Mouse (Mus musculus) cerebellum, postnatal 4 days (tissue): Measurements from ENCODE around the gene Med7.
A peak's percentile ranks its signal among the peaks of the same experiment; 100 is the strongest.

Experiments used
- DNase-seq, 2 experiments: peaks; one replicate each; pipeline ENCODE4 v3.0.0; 2022; ENCODE audit warnings: low spot score in 2 of 2, mixed read lengths in 1 of 2

Med7 gene

GRCm38 (mm10) chr11:46436760-46437458 is at the start of gene Med7:
Gene Med7 (plus strand): TSS chr11:46436925.
- DNase-seq, result peak; percentile 76 to 87

- no peak for DNase-seq
Measured at GRCm38 (mm10) chr11:46387061-46387460, 49.7 kb upstream of the Med7 start.

- no peak for DNase-seq
Measured at GRCm38 (mm10) chr11:46388438-46388837, 48.3 kb upstream of the Med7 start.

GRCm38 (mm10) chr11:46389336-46390117 is 47.2 kb upstream of the Med7 start, which contains the start of gene Itk:
Gene Itk (minus strand): TSS chr11:46389515.
- DNase-seq, result no peak

- DNase-seq, result no peak
Measured at GRCm38 (mm10) chr11:46390621-46391020, 46.1 kb upstream of the Med7 start.

- no peak for DNase-seq
Measured at GRCm38 (mm10) chr11:46392890-46393289, 43.8 kb upstream of the Med7 start.

GRCm38 (mm10) chr11:46393413-46393812 is 43.3 kb upstream of the Med7 start:
- no peak for DNase-seq

- DNase-seq, result no peak
Measured at GRCm38 (mm10) chr11:46395088-46395487, 41.6 kb upstream of the Med7 start.

GRCm38 (mm10) chr11:46395698-46396097 is 41.0 kb upstream of the Med7 start:
- no peak for DNase-seq

- DNase-seq, result no peak
Measured at GRCm38 (mm10) chr11:46396167-46396859, 40.4 kb upstream of the Med7 start, which contains the start of gene Fam71b. Gene Fam71b (plus strand): TSS chr11:46396559.

GRCm38 (mm10) chr11:46396860-46397179 is 39.9 kb upstream of the Med7 start:
- no peak for DNase-seq

- DNase-seq, result no peak
Measured at GRCm38 (mm10) chr11:46397900-46398299, 38.8 kb upstream of the Med7 start.

GRCm38 (mm10) chr11:46398473-46398872 is 38.3 kb upstream of the Med7 start:
- no peak for DNase-seq

- no peak for DNase-seq
Measured at GRCm38 (mm10) chr11:46398933-46399383, 37.8 kb upstream of the Med7 start.

GRCm38 (mm10) chr11:46401555-46401954 is 35.2 kb upstream of the Med7 start:
- no peak for DNase-seq

- DNase-seq, result no peak
Measured at GRCm38 (mm10) chr11:46404986-46405385, 31.7 kb upstream of the Med7 start.

- no peak for DNase-seq
Measured at GRCm38 (mm10) chr11:46406721-46407120, 30.0 kb upstream of the Med7 start.

GRCm38 (mm10) chr11:46410018-46410563 is 26.6 kb upstream of the Med7 start:
- DNase-seq, result no peak

- DNase-seq, result no peak
Measured at GRCm38 (mm10) chr11:46418438-46418837, 18.3 kb upstream of the Med7 start.

- no peak for DNase-seq
Measured at GRCm38 (mm10) chr11:46418860-46419259, 17.9 kb upstream of the Med7 start.

- no peak for DNase-seq
Measured at GRCm38 (mm10) chr11:46421086-46421888, 15.4 kb upstream of the Med7 start.
